Mouse (Mus musculus) layer of hippocampus, postnatal 14 days (tissue): ENCODE measurements around the gene Tm9sf1. TPM values are rescaled to one million over a fixed set of nuclear protein-coding genes. Genes with fewer than 3 reads are reported as not detected.

ENCODE experiments used
- DNase-seq, 2 experiments: peaks; one replicate each; pipeline ENCODE4 v3.0.0; 2021 to 2022; ENCODE audit warnings: low spot score in 2 of 2, mixed read lengths in 1 of 2
- total RNA-seq, 2 experiments: library from RNA; stranded (reverse); gene quantifications; 2 replicates each; pipeline ENCODE4 v1.2.3; 2021

Gene Tm9sf1
- total RNA-seq, 2 experiments from 2014 or later, result 49.0 to 51.1 TPM

GRCm38 (mm10) chr14:55635523-55636007 lies 8.0 kb downstream of the Tm9sf1 start, which contains the start of gene Ipo4:
Ipo4 (minus strand) TSS chr14:55635957.
- DNase-seq, result peak; percentile 83 to 93

DNA sequence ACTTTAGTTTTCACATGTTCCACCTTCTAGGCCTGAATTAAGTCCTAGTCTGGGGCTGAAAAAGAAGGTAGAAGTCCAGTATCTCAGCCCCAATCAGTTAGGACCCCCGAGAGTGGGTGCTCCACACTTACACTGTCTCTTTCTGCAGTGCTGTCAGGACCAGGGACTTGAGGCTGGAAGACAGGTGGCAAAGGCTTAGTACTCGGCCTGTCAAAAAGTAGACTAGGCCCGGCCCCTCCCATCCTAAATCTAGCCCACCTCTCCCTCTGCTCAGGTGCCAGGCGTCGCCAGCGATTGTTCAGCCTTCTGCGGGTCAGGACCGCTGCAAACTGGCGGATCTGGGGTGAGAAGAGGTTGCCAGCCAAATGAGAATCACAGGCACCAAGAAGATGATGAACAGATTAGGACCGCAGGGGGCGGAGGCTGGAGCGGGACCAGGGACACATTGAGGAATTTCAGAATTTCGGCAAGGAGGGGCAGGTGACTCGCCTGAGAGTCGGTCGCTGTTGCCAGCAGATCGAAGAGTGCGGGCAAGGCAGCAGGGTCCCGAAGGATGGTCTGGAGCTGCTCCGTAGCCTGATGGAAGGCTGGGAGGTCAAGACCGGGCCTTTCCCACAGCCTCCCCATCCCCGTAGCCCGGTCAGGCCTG lies 8.6 kb downstream of the Tm9sf1 start:
- peak in 1 of 2 experiments; percentile 42 for DNase-seq

DNA sequence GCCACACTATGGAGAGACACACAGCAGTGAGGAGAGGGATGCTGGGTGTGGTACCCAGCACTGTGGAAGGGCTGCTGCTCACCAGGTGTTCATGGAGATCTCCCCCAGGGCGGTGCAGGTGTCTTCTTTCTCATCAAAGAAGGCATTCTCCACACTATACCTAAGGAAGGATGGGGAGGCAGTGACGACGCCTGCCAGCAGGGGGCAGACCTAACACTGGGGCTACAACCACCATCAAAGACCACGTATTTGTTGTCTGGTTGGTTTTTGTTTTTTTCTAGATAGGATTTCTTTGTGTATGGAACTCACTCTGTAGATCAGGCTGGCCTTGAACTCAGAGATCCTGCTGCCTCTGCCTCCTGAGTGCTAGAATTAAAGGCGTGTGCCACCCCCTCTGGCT lies 14.3 kb downstream of the Tm9sf1 start:
- no peak for DNase-seq

DNA sequence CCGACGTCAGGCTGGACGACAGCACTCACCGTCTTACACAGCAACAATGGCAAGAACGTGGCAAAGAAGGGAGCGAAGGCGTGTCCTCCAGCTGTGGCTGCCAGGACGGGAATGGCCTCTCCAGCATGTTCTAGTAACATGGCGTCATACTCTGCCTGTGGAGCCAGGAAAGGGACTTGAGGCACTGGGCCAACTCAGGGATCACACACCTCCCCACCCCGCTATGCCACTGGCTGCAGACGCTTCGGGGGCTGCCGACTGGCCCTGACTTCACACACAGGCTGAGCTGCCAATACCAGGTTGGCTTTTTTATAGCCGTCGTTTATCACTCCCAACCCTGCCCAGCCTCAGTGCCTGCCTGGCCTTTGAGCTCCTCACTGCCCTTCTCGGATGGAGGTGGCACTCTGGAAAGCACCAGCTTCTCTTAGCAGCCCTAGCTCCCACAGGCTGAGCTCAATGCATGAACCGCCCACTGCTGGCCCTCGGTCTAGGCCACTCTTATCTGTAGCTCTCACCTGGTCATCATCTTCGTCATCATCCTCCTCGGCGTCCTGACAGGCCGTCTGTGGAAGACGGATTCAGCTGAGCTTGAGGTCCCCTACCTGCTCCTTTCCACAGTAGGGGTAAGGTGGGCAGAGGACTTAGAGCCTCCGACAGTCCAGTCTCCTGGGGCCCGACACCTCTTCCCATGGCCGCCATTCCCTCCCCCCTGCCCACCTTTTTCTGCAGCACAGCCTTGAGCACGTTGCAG lies 15.4 kb downstream of the Tm9sf1 start:
- DNase-seq, result no peak

DNA sequence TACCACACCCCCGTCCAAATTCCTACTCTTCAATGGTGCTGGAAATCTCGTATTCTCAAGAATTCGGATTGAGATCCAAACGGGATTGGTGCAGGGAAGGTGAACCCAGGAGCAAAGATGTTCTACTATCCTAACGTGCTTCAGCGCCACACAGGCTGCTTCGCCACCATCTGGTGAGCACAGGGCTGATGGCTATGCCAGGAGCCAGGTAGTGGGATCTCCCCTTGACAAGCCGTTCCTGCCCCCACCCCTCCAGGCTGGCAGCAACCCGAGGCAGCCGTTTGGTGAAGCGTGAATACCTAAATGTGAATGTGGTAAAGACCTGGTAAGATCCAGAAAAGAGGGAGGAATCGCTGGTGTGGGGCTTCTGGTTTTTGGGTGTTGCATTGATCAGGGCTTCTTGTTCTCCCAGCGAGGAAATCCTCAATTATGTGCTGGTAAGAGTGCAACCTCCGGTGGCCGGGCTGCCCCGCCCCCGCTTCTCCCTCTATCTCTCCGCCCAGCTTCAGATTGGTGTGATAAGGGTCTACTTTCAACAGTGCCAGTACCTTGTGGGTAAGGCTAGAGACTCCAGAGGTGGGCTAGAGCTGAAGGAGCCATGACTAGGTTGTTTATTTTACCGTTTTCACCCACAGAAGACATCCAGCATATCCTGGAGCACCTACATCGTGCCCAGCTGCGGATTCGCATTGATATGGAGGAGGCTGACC lies 25.0 kb downstream of the Tm9sf1 start:
- no peak for DNase-seq

DNA sequence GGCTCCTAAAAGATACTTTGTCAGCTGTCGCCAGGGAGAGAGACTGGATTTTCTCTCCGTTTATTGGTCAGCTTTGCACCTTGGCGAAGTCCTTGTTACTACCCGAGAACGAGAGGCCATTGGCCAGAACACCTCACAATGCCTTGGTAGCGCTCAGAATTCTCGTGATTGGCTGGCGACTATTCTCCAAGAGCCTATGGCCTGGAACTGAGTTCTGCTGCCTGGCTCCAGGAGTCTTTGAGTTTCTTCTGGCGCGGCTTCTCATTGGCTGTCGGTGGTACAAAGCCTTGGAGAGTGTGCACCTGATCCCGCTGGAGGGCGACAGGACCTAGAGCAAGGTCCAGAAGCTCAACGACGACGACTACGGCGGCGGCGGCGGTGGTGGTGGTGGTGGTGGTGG lies 25.8 kb downstream of the Tm9sf1 start, which contains the start of gene Rec8:
Gene Rec8 (plus strand): TSS at position 216 of the 400 bp plus-strand sequence.
- no peak for DNase-seq

- DNase-seq, result no peak
Measured at GRCm38 (mm10) chr14:55616844-55617243, 26.8 kb downstream of the Tm9sf1 start.

DNA sequence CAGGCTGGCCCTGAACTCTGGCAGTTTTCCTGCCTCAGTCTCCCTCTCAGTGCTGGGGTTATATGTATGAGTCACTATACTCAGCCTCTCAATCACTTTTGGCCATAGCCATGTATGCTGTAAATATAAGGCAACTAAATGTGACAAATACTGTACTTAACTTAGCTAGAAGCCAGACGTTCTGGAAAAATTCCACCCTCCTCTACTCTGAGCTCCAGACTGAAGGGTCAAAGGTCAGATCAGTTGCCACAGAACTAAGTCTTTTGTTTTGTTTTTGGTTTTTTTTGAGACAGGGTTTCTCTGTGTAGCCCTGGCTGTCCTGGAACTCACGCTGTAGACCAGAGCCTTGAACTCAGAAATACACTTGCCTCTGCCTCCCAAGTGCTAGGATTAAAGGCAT lies 27.7 kb downstream of the Tm9sf1 start:
- DNase-seq, result no peak

GRCm38 (mm10) chr14:55614565-55615178 lies 28.9 kb downstream of the Tm9sf1 start:
- DNase-seq, result no peak

DNA sequence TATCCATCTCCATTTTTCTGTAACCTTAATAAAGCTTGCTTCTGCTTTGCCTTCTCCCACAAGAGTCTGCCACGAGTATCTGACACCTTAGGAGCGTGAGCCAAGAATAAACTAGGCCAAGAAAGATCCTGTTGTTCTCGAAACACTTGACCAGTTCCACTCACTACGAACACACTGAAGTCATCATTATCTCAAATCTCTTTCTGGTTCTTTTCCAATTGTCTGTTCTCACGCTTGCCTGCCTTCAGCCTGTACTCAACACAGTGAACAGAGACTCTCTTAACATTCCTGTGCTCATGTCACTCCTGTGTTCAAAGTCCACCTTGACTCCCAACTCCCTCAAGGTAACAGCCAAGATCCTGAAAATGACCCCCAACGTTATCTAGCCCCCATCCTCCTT lies 30.3 kb downstream of the Tm9sf1 start:
- DNase-seq, result no peak

DNA sequence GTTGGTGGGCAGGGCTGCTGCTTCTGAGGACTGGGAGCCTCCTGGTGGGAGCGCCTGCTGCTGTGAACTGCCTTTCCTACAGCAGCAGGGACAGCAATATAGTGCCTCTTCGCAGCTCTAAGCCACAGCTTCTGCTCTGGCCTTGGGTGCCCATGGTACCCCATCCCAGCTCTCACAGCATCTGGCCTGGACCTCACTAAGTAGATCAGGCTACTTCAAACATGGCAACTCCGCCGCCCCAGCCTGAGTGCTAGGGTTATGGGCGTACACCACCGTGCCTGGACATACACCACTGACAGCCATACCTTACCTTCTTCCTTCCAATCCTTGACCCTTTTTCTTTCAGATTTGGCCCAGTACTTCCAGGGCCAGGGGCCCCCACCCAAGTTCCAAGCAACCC lies 35.3 kb downstream of the Tm9sf1 start:
- DNase-seq, result no peak

DNA sequence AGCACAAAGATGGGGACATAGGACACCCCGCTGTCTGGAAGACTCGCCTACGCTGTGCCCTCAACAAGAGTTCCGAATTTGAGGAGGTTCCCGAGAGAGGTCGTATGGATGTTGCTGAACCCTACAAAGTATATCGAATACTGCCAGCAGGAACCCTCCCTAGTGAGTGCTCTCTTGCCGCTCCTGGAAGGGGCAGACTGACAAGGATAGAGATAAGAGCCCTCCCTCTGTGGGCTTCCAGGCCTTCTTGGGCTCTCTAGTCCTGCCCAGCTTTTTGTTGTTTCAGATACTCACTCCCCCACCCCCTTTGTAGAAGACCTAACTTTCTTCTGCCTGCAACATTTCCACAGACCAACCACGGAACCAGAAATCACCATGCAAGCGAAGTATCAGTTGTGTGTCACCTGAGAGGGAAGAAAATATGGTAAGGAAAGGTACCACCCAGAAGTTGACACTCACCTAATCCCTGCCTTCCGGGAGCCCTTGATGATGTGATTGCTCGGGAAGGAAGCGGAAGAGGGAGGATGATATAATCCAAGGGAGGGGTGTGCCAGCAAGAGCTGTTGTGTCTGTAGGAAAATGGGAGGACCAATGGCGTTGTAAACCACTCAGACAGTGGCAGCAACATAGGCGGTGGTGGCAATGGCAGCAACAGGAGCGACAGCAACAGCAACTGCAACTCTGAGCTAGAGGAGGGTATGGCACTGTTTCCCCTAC lies 37.7 kb downstream of the Tm9sf1 start:
- no peak for DNase-seq

DNA sequence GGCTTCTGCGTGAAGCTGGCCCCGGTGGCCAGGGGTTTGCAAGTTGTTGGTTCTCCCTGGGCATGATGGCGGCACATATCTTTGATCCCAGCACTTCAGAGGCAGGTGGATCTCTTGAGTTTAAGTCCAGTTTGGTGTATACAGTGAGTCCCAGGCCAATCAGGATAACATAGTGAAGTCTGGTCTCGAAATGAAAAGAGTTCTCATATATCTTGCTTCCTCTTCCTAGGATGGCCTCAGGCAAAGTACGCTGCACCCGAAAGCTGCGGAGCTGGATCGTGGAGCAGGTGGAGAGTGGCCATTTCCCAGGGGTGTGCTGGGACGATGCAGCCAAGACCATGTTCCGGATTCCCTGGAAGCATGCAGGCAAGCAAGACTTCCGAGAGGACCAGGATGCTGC lies 38.8 kb downstream of the Tm9sf1 start:
- DNase-seq, result no peak

DNA sequence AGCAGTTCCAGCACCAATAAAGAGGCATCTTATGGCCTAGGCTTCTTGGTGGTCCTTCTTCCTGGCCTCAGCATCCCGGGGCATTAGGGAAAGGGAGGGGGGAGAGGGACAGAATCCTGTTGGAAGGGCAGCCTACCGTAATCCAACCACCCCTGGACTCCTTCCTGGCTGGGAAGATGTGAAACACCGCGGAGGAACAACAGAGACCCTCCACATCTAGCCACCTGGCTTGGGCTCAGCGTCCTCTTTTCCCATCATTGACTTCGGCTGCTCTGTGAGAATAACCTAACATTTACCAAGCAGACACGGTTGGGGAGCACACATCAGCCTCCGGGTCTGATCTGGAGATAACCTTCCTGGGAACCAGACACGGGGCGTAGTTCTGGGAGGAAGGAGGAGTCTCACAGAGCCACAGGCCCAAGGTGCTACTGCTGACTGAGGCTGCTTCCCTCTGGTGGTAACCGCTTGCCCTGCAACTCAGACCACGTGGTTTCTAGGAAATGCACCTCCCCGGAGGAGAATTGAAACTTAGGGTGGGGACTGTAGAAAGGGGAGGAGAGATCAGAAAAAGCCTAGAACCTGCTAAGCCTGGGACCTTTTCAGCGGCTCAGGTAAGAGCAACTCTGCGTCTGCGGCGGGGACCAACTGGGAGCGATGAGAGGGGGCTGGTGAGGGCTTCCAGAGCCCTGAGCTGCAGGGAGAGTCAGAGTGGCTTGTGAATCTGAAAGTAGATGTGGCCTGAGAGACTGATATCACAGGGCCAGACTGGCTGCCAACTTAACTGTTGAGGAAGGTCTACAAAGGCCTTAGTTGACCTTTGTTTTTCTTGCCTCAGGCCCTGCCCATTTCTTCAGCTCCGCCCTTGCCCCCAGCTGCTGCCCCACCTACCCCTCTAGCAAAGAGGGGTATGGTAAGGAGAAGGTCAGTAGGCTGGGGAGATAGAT lies 39.7 kb downstream of the Tm9sf1 start:
- DNase-seq, result peak; percentile 84 to 88

GRCm38 (mm10) chr14:55603271-55603632 lies 40.4 kb downstream of the Tm9sf1 start, which contains the start of gene Irf9:
Irf9 (plus strand) TSS chr14:55603571.
- DNase-seq, result no peak

- DNase-seq, result no peak
Measured at GRCm38 (mm10) chr14:55598521-55599390, 44.9 kb downstream of the Tm9sf1 start.

- DNase-seq, result peak in 1 of 2 experiments; percentile 34
Measured at GRCm38 (mm10) chr14:55596036-55596690, 47.4 kb downstream of the Tm9sf1 start.

DNA sequence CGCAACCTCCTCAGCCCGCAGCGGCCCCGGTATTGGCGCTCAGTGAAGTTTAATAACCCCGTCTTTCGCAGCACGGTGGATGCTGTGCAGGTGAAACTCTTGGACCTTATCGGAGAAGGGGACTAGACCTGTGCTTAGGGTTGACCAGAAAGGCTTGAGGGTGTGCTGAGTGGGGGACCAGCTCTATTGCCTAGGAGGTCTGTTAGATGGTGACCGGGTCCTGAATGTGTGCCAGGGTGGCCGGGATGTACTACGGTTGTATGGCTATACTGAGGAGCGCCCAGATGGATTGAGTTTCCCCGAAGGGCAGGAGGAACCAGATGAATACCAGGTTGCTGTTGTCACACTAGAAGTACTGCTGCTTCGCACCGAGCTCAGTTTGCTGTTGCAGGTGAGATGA lies 51.4 kb downstream of the Tm9sf1 start:
- no peak for DNase-seq
